Mouse (Mus musculus) adrenal gland, adult 2 months (tissue): ENCODE measurements around the gene Osbpl10. TPM values are rescaled to one million over a fixed set of nuclear protein-coding genes. Genes with fewer than 3 reads are reported as not detected.
A peak's percentile ranks its signal among the peaks of the same experiment; 100 is the strongest.

Experiments used
- DNase-seq: peaks from one replicate; pipeline ENCODE4 v3.0.0; 2021
- polyA plus RNA-seq: library from polyadenylated mRNA; depleted of rRNA; stranded (reverse); fragments of >200 nt; gene quantifications from 2 replicates; pipeline ENCODE4 v1.2.3, GENCODE M21; 2012
- total RNA-seq, 2 experiments: library from RNA; stranded (reverse); gene quantifications; 2 replicates each; pipeline ENCODE4 v1.2.3; 2021

Osbpl10 gene
- total and polyA plus RNA-seq, 3 experiments = 2.6 to 6.2 (median 4.4) TPM

DNA sequence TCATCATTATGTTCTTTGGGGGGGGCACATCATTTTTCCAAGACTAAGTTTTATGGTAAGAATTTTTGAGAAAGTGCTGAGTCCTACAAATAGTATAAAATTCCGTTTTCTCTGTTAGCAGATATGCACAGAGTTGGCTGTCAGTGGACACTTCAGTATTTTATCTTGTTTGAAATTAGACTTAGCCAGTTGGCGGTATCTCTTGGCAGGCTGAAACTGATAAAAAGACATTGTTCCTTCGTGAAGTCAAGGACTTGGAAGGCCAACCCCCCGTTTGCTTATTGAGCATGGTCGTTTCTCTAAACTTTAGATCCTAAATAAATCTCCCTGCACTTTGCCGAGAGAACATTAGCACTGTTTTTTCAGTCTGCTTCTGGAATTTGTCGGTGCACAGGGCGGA is 185.3 kb downstream of the Osbpl10 start:
- no peak for DNase-seq

DNA sequence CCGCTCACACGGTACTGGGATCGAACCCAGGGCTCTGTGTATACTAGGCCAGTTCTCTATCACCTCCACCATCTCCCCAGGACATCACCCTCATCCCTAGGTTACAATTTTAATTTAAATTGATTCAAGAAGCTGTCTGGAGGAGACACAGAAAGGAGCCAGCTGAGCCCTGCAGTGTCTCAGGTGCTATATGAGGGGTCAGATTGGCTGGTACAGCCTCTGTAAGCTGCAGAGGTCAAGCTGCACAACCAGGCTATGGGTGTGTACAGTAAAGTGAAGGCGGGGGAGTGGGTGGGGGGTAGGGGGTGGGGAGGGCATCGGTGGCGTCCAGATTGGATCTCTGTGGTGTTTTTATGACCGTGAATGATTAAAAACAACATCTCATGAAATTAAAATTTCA is 186.0 kb downstream of the Osbpl10 start:
- DNase-seq = no peak

GRCm38 (mm10) chr9:115165996-115166395 is 187.6 kb downstream of the Osbpl10 start:
- DNase-seq = no peak

DNA sequence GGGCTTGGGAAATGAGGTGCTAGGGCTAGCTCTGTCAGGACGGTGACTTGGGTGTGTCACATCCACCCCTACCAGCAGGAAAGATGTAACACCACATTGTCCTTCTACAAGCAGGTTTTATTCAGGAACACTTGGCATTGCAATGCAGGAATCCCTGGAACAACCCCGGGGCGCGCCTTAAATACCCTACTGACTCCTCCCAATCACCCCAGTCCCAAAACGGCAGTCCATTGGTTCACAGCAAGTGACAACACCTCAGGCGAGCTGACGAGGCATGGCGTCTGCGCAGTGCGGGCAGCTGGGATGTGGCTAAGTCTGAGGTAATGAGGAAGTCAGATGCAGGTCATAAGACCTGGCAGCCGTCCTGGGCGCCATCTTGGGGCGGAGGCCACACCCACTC is 191.2 kb downstream of the Osbpl10 start:
- DNase-seq = no peak

DNA sequence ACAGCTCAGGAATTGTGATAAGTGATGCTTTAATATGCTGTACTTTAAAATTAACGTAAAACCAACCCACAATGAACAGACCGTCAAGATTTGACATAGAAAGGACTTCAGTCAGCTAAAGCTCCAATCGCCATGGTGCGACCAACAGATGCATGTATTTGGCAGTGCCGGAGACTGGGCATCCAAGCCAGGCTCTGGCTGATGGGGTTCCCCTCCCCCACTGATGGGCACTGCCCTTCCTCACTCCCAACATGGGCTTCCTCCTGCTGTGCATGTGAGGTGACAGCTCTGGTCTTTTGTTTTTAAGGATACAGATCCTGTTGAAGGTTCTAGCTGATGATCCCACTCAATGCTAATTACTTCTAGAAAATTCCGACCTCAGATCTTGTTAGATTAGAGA is 193.7 kb downstream of the Osbpl10 start:
- no peak for DNase-seq

GRCm38 (mm10) chr9:115179154-115179553 is 200.8 kb downstream of the Osbpl10 start:
- DNase-seq = no peak

DNA sequence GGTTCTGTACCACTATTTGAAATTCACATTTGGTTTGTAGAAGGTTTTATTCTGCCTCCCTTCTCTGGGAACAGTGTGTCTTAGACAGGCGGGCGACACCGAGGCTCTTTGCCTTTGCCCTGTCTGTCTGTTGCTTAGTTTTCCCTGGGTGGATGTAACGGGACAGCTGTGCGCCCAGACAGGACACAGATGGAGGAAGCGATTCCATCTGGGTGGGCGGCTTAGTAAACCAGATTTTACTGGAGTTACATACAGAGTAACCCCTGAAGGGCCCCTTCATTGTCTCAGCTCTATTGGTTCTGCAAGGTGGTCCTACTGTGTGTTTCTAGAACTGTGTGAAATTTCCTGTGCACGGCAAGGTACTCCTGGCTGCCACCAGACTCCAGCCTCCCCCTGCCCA is 201.6 kb downstream of the Osbpl10 start:
- DNase-seq = no peak

DNA sequence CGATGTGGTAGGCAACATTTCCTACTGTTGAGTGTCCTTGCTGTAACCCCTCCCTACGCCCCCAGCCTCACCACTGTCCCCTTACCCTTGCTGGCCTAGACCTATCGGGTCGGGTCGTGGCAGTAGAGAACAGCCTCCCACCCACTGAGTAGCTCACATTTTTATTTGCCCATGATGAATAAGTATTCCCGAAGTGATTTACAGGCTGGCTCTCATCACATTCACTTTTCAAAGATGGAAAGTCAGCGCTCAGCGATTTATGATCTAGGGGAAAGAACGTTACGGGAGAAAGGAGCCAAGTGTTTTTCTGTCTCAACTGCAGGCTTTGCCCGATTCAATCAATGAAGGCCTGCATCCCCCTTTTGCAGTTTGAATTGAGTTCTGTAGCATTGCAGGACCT is 208.0 kb downstream of the Osbpl10 start:
- DNase-seq = peak; percentile 21

- peak; percentile 13 for DNase-seq
These were observed 212.1 kb downstream of the Osbpl10 start for GRCm38 (mm10) chr9:115190376-115190942.

DNA sequence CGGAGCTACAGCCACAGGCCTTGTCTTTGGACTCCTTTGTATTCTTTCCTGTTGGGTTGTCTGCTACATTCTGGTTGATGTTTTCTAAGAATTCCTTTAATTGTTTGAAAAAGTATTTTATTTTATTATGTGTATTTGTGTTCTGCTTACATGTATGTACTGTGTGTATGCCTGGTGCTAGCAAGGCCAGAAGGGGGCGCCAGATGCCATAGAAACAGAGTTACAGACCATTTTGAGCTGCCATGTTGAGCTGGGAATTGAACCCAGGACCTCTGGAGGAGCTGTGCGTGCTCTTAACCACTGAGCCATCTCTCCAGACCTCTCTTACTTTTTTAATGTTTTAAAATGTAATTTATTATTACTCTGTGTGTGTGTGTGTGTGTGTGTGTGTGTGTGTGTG is 214.5 kb downstream of the Osbpl10 start:
- DNase-seq = no peak

- no peak for DNase-seq
These were observed 218.7 kb downstream of the Osbpl10 start for GRCm38 (mm10) chr9:115197082-115197481.

GRCm38 (mm10) chr9:115200166-115200862 is 221.9 kb downstream of the Osbpl10 start:
- no peak for DNase-seq

GRCm38 (mm10) chr9:115201264-115201663 is 222.9 kb downstream of the Osbpl10 start:
- DNase-seq = peak; percentile 42

- DNase-seq = no peak
These were observed 224.8 kb downstream of the Osbpl10 start for GRCm38 (mm10) chr9:115203136-115203535.

- DNase-seq = no peak
These were observed 227.1 kb downstream of the Osbpl10 start for GRCm38 (mm10) chr9:115205491-115205890.

DNA sequence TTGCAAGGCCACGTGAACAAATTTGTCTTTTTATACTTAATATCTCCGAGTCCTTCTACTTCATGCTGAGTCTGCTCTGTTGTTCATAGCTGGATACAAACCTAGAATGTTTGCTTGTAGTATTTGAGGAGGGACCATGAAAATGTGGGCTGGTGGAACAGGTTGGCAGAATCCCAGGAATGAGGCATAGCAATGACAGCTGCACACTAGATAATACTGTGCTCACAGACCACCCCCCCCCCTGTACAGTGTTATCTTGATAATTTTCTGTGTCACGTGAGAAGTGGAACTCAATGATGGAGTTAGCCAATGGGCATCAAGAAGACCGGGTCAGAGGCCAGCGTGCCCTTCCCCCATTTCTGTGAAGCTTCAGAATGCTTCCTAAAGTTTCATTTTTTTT is 227.8 kb downstream of the Osbpl10 start:
- no peak for DNase-seq

DNA sequence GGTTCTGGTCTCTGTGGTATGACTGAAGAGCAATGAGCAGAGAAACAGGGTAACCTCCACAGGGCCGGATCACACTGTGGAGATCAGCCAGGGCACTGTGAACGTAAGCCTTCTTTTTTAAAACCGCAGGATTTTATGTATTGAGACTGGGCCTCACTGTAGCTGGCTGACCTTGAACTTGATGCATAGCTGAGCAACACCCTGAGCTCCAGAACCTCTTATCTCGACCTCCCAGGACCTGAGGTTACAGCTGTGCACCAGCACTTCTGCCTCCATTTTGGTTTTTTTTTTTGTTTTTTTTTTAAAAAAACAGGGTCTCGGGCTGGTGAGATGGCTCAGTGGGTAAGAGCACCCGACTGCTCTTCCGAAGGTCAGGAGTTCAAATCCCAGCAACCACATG is 231.4 kb downstream of the Osbpl10 start:
- DNase-seq = no peak

DNA sequence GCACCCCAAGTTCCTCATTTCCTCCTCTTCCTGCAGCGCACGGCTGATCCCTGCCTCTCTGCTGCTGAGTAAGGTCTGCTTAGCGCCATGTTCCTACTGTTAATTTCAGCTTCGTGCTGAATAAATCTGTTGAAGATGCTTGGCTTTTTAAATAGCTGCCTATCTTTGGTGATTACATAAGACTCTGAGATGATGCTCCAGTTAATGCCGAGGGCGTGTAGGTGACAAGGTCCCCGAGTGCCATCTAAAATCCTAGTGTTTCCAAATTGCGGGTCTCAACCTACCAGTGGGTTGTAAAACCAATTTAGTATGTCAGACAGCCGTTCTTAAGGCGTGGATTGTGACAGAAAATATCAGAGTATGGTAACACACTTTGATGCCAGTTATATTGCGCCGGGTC is 232.2 kb downstream of the Osbpl10 start:
- no peak for DNase-seq

- no peak for DNase-seq
These were observed 235.4 kb downstream of the Osbpl10 start for GRCm38 (mm10) chr9:115213755-115214264.

DNA sequence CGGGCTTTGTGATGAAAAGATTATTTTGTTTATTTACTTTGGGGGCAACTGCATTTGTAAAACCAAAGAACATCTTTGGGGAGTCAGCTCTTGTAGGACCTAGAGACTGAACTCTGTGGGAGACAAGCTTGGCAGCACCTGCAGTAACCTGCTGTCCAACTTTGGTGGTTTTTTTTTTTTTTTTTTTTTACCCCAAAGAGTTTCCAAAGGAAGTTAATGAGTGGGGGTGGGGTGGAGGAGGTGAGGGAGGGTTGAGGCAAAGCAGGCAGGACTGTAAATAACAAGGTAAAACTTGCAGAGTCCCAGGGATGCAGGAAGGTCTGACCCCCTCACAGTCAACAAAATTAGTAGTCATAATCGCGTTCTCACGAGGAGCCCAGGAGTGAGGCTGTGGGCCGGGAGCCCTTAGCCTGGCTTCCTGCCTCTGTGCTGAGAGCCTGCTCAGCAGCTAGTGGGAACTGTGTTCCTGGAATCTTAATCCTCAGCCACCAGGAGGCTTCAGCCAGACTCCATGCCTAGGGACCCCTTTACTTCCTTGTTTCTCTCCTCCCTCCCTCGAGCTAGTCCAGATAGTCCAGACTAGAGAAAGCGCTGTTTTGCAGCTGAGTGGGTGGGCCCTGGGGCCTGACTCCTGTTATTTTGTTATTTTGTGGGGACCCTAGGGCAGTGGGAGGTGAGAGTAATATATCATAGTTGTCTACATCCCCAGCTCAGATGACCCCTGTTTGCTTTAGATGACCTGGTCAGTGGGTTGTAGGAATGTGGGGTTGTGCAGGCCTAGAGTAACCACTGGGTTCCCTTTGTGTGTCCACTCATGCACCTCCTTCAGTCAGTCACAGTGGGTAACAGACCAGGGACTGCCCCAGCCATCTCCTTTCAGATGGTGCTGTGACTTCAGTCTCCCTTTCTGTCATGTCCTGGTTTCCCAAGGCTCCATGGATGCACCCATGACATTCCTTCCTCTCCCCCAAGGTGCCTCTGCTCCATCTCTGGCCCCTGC is 236.5 kb downstream of the Osbpl10 start:
- no peak for DNase-seq

DNA sequence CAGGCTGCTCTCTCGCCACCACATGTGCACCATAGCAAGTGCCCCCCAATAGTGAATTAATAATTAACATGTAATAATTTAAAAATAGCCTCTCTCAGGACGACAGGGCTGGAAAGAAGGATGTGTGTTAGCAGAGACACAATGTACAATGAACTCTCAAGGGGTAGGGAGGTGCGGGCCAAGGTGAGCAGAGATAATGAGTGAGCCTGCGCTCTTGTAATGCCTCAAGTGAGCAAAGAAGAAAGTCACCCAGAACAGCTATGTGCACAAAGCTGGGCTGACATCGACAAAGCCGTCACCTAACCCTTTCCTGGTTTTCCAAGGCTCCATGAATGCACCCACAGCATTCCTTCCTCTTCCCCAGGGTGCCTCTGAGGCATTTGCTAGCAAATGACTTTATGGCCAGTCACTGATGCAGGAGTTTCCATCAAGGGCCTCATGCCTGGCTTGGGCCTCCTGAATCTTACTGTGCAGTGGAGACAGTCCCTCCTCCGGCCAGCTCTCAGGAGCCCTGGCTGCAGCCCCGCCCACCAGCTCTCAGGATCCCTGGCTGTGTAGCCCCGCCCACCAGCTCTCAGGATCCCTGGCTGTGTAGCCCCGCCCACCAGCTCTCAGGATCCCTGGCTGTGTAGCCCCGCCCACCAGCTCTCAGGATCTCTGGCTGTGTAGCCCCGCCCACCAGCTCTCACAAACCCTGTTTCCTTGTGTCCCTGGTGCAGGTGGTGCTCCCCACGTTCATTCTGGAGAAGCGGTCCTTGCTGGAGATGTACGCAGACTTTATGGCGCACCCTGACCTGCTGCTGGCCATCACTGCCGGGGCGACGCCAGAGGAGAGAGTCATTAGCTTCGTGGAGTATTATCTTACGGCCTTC is 237.7 kb downstream of the Osbpl10 start:
- DNase-seq = no peak

GRCm38 (mm10) chr9:115217984-115218383 is 239.6 kb downstream of the Osbpl10 start:
- DNase-seq = no peak
